Mouse (Mus musculus) frontal cortex, adult 2 months (tissue): ENCODE measurements around the gene Tat. TPM values are rescaled to one million over a fixed set of nuclear protein-coding genes. Genes with fewer than 3 reads are reported as not detected.

Source experiments
- DNase-seq, 2 experiments: peaks; one replicate each; pipeline ENCODE4 v3.0.0; 2022; ENCODE audit warnings: low spot score in 1 of 2; ENCODE audit errors: extremely low spot score in 1 of 2
- polyA plus RNA-seq: library from polyadenylated mRNA; depleted of rRNA; stranded (reverse); fragments of >200 nt; gene quantifications from 2 replicates; pipeline ENCODE4 v1.2.3, GENCODE M21; 2012; rRNA removed

The Tat gene
- 0.06 and 0.11 TPM in 2 replicates for polyA plus RNA-seq

GRCm38 (mm10) chr8:109990224-109990623 lies at the start of gene Tat:
Tat (plus strand) TSS chr8:109990437.
- DNase-seq = no peak

GRCm38 (mm10) chr8:109941606-109942360 lies 48.5 kb upstream of the Tat start:
- no peak for DNase-seq

GRCm38 (mm10) chr8:109945153-109945632 lies 45.0 kb upstream of the Tat start:
- DNase-seq = no peak

GRCm38 (mm10) chr8:109945694-109946093 lies 44.5 kb upstream of the Tat start:
- DNase-seq = no peak

- DNase-seq = no peak
Measured at GRCm38 (mm10) chr8:109946272-109946671, 44.0 kb upstream of the Tat start.

- DNase-seq = peak in 1 of 2 experiments; percentile 83
Measured at GRCm38 (mm10) chr8:109947447-109948284, 42.6 kb upstream of the Tat start.

GRCm38 (mm10) chr8:109948285-109948564 lies 42.0 kb upstream of the Tat start:
- peak in 1 of 2 experiments; percentile 22 for DNase-seq

- peak; percentile 70 to 80 for DNase-seq
Measured at GRCm38 (mm10) chr8:109952171-109952570, 38.1 kb upstream of the Tat start.

- DNase-seq = peak in 1 of 2 experiments; percentile 66
Measured at GRCm38 (mm10) chr8:109954486-109954948, 35.7 kb upstream of the Tat start.

GRCm38 (mm10) chr8:109957167-109958028 lies 32.8 kb upstream of the Tat start:
- DNase-seq = no peak

- no peak for DNase-seq
Measured at GRCm38 (mm10) chr8:109958036-109958655, 32.1 kb upstream of the Tat start.

GRCm38 (mm10) chr8:109959112-109959511 lies 31.1 kb upstream of the Tat start:
- no peak for DNase-seq

GRCm38 (mm10) chr8:109961693-109962367 lies 28.4 kb upstream of the Tat start, which contains the start of gene Marveld3:
Marveld3 (minus strand) TSS chr8:109962203.
- no peak for DNase-seq

- no peak for DNase-seq
Measured at GRCm38 (mm10) chr8:109962896-109963295, 27.3 kb upstream of the Tat start.

- DNase-seq = no peak
Measured at GRCm38 (mm10) chr8:109963421-109963820, 26.8 kb upstream of the Tat start.

GRCm38 (mm10) chr8:109964106-109964505 lies 26.1 kb upstream of the Tat start:
- DNase-seq = no peak

- no peak for DNase-seq
Measured at GRCm38 (mm10) chr8:109968837-109969236, 21.4 kb upstream of the Tat start.

- peak in 1 of 2 experiments; percentile 65 for DNase-seq
Measured at GRCm38 (mm10) chr8:109970323-109970722, 19.9 kb upstream of the Tat start.

- no peak for DNase-seq
Measured at GRCm38 (mm10) chr8:109972901-109973300, 17.3 kb upstream of the Tat start.

GRCm38 (mm10) chr8:109979339-109979738 lies 10.9 kb upstream of the Tat start:
- DNase-seq = no peak
